ENCODE assay signal across 17 mouse cellular contexts in the genomic region with DNA sequence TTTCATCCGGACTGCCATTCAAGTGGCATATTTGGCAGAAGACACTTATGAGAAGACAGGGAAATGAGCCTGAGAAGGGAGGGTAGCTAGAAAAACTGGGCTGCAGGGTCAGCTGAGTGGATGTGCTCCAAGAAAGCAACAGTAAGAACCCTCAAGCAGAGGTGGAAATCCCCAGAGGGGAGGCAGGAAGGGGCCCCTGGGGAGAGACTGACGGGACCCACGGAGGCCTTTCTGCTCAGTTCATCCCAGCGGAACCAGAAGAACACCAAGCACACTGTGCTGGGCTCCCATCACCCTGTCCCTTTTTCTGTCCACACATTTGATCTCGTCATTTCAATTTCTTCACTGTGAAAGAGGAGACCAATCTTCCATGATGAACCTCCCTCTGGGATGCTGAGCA. TPM values are rescaled to one million over a fixed set of nuclear protein-coding genes. Genes with fewer than 3 reads are reported as not detected.
A peak's percentile ranks its signal among the peaks of the same experiment; 100 is the strongest.
DNase-seq lines count a peak whose midpoint lies in the region; ATAC-seq and TF ChIP-seq lines count a peak whose summit lies in the region.
"Had no signal": no experiment of that assay in that cellular context is flagged by ENCODE, and none has a peak within 500 bp of the region (broad histone marks: within the 10 kb centered on the region; RNA-seq: fewer than 3 reads in every experiment).

No protein-coding gene starts in this region.

- no peak overlapping the region for H3K4me2 ChIP-seq in forebrain, postnatal 0 days (ENCODE audit: low read depth)
- H3K4me2 ChIP-seq in heart, embryonic 16.5 days (ENCODE audit: low read depth, low read length): no peak overlapping the region
- H3K4me2 ChIP-seq in midbrain, embryonic 15.5 days: no peak overlapping the region
- H3K4me2 ChIP-seq: embryonic facial prominence, embryonic 15.5 days; limb, embryonic 12.5 days; liver, embryonic 13.5 days; midbrain, embryonic 13.5 days had no signal

- H3K36me3 ChIP-seq in forebrain, embryonic 10.5 days (replicated peaks): no peaks in the 10 kb centered on the region; the same call in 1 of the 2 replicates
- no peaks in the 10 kb centered on the region for H3K36me3 ChIP-seq in forebrain, postnatal 0 days (ENCODE audit: insufficient read depth)
- H3K36me3 ChIP-seq in heart, embryonic 16.5 days (ENCODE audit: control insufficient read depth, insufficient read depth): no peaks in the 10 kb centered on the region
- H3K36me3 ChIP-seq in midbrain, embryonic 10.5 days: no peaks in the 10 kb centered on the region
- H3K36me3 ChIP-seq in midbrain, embryonic 15.5 days (replicated peaks): no peaks in the 10 kb centered on the region
- H3K36me3 ChIP-seq: embryonic facial prominence, embryonic 15.5 days; limb, embryonic 12.5 days; liver, embryonic 13.5 days; midbrain, embryonic 13.5 days had no signal

- peaks cover 81% of the 10 kb centered on the region for H3K4me1 ChIP-seq in forebrain, embryonic 10.5 days
- H3K4me1 ChIP-seq in forebrain, postnatal 0 days (ENCODE audit: insufficient read depth): peaks cover 12% of the 10 kb centered on the region
- peaks cover 73% of the 10 kb centered on the region for H3K4me1 ChIP-seq in heart, embryonic 16.5 days (ENCODE audit: control insufficient read depth, insufficient read depth, low read length)
- H3K4me1 ChIP-seq in midbrain, embryonic 10.5 days: peaks cover 61% of the 10 kb centered on the region
- peaks cover 42% of the 10 kb centered on the region for H3K4me1 ChIP-seq in midbrain, embryonic 15.5 days

- H3K27ac ChIP-seq in forebrain, embryonic 10.5 days: peak overlapping the region; percentile 60
- H3K27ac ChIP-seq in forebrain, postnatal 0 days (ENCODE audit: low read depth, low read length): no peak overlapping the region
- peak overlapping the region; percentile 43; the same call in 1 of the 2 replicates for H3K27ac ChIP-seq in heart, embryonic 16.5 days (ENCODE audit: low read length)
- peak overlapping the region; percentile 43; the same call in 1 of the 2 replicates for H3K27ac ChIP-seq in midbrain, embryonic 10.5 days (replicated peaks)
- no peak overlapping the region for H3K27ac ChIP-seq in midbrain, embryonic 15.5 days
- H3K27ac ChIP-seq: embryonic facial prominence, embryonic 15.5 days; gastrocnemius, adult 2 months; limb, embryonic 12.5 days; liver, embryonic 13.5 days; midbrain, embryonic 13.5 days; stomach, postnatal 0 days had no signal

- DNase-seq in forebrain, embryonic 10.5 days (ENCODE audit: extremely low spot score, low spot score): no peak
- no peak for DNase-seq in forebrain, postnatal 0 days
- DNase-seq in heart, postnatal 36 days: no peak
- DNase-seq in midbrain, embryonic 10.5 days (ENCODE audit: low spot score): no peak
- no peak for DNase-seq in layer of hippocampus, adult 9-11 months
- DNase-seq: cerebellum, adult 18-20 months; cerebellum, postnatal 36 days; gastrocnemius, adult 2 months; kidney, postnatal 4 days; liver, embryonic 13.5 days had no signal

- TF ChIP-seq CTCF in forebrain, postnatal 0 days (IDR thresholded peaks at IDR 0.05; ENCODE audit: low read depth): no peak

- intact Hi-C loops in heart, postnatal 36 days (cut with DNase I): no loop called here

- no peak for ATAC-seq in forebrain, postnatal 0 days
- ATAC-seq in heart, embryonic 16.5 days (replicated peaks; ENCODE audit: extremely low read depth, insufficient read depth, low FRiP score): no peak
- ATAC-seq in midbrain, embryonic 15.5 days (replicated peaks): no peak
- ATAC-seq in inflammation-experienced regulatory T-cells, adult 6 months: peak; percentile 50
- ATAC-seq: midbrain, embryonic 13.5 days had no signal

- H3K4me3 ChIP-seq in forebrain, embryonic 10.5 days: no peak overlapping the region
- H3K4me3 ChIP-seq in forebrain, postnatal 0 days (ENCODE audit: low read depth, low read length): no peak overlapping the region
- no peak overlapping the region for H3K4me3 ChIP-seq in heart, embryonic 16.5 days (ENCODE audit: low read length)
- no peak overlapping the region for H3K4me3 ChIP-seq in midbrain, embryonic 10.5 days
- H3K4me3 ChIP-seq in midbrain, embryonic 15.5 days: no peak overlapping the region
- H3K4me3 ChIP-seq: embryonic facial prominence, embryonic 15.5 days; gastrocnemius, adult 2 months; limb, embryonic 12.5 days; liver, embryonic 13.5 days; midbrain, embryonic 13.5 days had no signal

- WGBS in forebrain, embryonic 10.5 days: 51% methylated on average over 5 of the region's 5 CpGs
- WGBS in forebrain, postnatal 0 days: 56% methylated on average over 5 of the region's 5 CpGs
- 57% methylated on average over 5 of the region's 5 CpGs for WGBS in heart, embryonic 16.5 days
- 56% methylated on average over 5 of the region's 5 CpGs for WGBS in midbrain, embryonic 10.5 days
- WGBS in midbrain, embryonic 15.5 days: 55% methylated on average over 5 of the region's 5 CpGs

- H3K9ac ChIP-seq in forebrain, postnatal 0 days: no peak overlapping the region
- H3K9ac ChIP-seq in heart, embryonic 16.5 days (ENCODE audit: low read length): peak overlapping the region; percentile 13; the same call in 1 of the 2 replicates
- no peak overlapping the region for H3K9ac ChIP-seq in midbrain, embryonic 15.5 days
- H3K9ac ChIP-seq: embryonic facial prominence, embryonic 15.5 days; limb, embryonic 12.5 days; liver, embryonic 13.5 days; midbrain, embryonic 13.5 days had no signal

- no peaks in the 10 kb centered on the region for H3K9me3 ChIP-seq in forebrain, embryonic 10.5 days
- no peaks in the 10 kb centered on the region for H3K9me3 ChIP-seq in forebrain, postnatal 0 days (ENCODE audit: low read length)
- no peaks in the 10 kb centered on the region for H3K9me3 ChIP-seq in heart, embryonic 16.5 days (replicated peaks; ENCODE audit: control insufficient read depth, low read length)
- no peaks in the 10 kb centered on the region for H3K9me3 ChIP-seq in midbrain, embryonic 10.5 days (replicated peaks)
- no peaks in the 10 kb centered on the region for H3K9me3 ChIP-seq in midbrain, embryonic 15.5 days
- H3K9me3 ChIP-seq: embryonic facial prominence, embryonic 15.5 days; limb, embryonic 12.5 days; liver, embryonic 13.5 days; midbrain, embryonic 13.5 days had no signal

- peaks cover 30% of the 10 kb centered on the region for H3K27me3 ChIP-seq in forebrain, embryonic 10.5 days (ENCODE audit: poor library complexity, severe bottlenecking)
- no peaks in the 10 kb centered on the region for H3K27me3 ChIP-seq in forebrain, postnatal 0 days (ENCODE audit: insufficient read depth, low read length)
- H3K27me3 ChIP-seq in heart, embryonic 16.5 days (ENCODE audit: control insufficient read depth, insufficient read depth, low read length): no peaks in the 10 kb centered on the region
- H3K27me3 ChIP-seq in midbrain, embryonic 10.5 days (ENCODE audit: low read depth, poor library complexity, severe bottlenecking): peaks cover 49% of the 10 kb centered on the region
- no peaks in the 10 kb centered on the region for H3K27me3 ChIP-seq in midbrain, embryonic 15.5 days (replicated peaks)
- H3K27me3 ChIP-seq: embryonic facial prominence, embryonic 15.5 days; liver, embryonic 13.5 days had no signal

RNA-seq across cellular contexts. Expression of a gene that starts 33.9 kb away (rescaled TPM):
- polyA plus RNA-seq in forebrain, embryonic 10.5 days (2016; fragmentation: Nextera tagmentation; extraction: Ambion mirVana): 2.8 and 3.0 TPM in 2 replicates
- 26.7 and 32.6 TPM in 2 replicates for total RNA-seq in forebrain, postnatal 0 days (2014; rRNA removed)
- 8.5 and 8.6 TPM in 2 replicates for polyA plus RNA-seq in forebrain, postnatal 0 days (2015; fragmentation: Nextera tagmentation; extraction: Ambion mirVana)
- polyA plus RNA-seq in heart, embryonic 16.5 days (2015; fragmentation: Nextera tagmentation; extraction: Ambion mirVana): 7.6 and 9.2 TPM in 2 replicates
- total RNA-seq in heart, postnatal 36 days (2021): 10 to 100 TPM; 24.2 to 40.9 TPM
- 1.2 and 2.5 TPM in 2 replicates for polyA plus RNA-seq in midbrain, embryonic 10.5 days (2016; fragmentation: Nextera tagmentation; extraction: Ambion mirVana)
- 6.3 and 6.7 TPM in 2 replicates for polyA plus RNA-seq in midbrain, embryonic 15.5 days (2015; fragmentation: Nextera tagmentation; extraction: Ambion mirVana)
- under 1 TPM in 1 of 3 experiments, not detected in 2; 0.23 TPM for polyA plus RNA-seq in inflammation-experienced regulatory T-cells, adult 6 months (2017; shearing (Covaris generic))

Comparison
In these comparisons a context has a peak if more than half of its experiments do, and no peak if none do; other contexts are left out.
1. H3K27ac ChIP-seq: peak in forebrain, embryonic 10.5 days (single experiment), heart, embryonic 16.5 days (single experiment) and midbrain, embryonic 10.5 days (single experiment); none in forebrain, postnatal 0 days (single experiment) and midbrain, embryonic 15.5 days (single experiment).